Mouse (Mus musculus) urinary bladder, adult 18-20 months (tissue): ENCODE results near the gene Gm28079.
"Not testable (repeated sequence)": the region's sequence is repeated elsewhere in the genome, so short reads cannot be mapped to it uniquely, and the experiment has no call there.

Experiments used
- DNase-seq, 2 experiments: peaks; one replicate each; pipeline ENCODE4 v3.0.0; 2022; ENCODE audit warnings: low spot score in 2 of 2, mixed read lengths in 2 of 2

Gm28079 gene

GRCm38 (mm10) chrY:70014799-70015198 lies at the start of gene Gm28079:
TSS of gene Gm28079 (minus strand) at chrY:70014899.
- not testable (repeated sequence) for DNase-seq
